Mouse (Mus musculus): ENCODE measurements around the gene Vmn1r39.
A peak's percentile ranks its signal among the peaks of the same experiment; 100 is the strongest.
"Not testable (repeated sequence)": the region's sequence is repeated elsewhere in the genome, so short reads cannot be mapped to it uniquely, and the experiment has no call there.

Gene Vmn1r39

GRCm38 (mm10) chr6:66810509-66810908 is at the start of gene Vmn1r39:
Gene Vmn1r39, minus strand, starts transcription at chr6:66810609.
- no peak for DNase-seq

GRCm38 (mm10) chr6:66859391-66859790 is 49.0 kb upstream of the Vmn1r39 start:
- no peak for DNase-seq

GRCm38 (mm10) chr6:66858356-66858755 is 47.9 kb upstream of the Vmn1r39 start:
- DNase-seq: no peak

GRCm38 (mm10) chr6:66856236-66856635 is 45.8 kb upstream of the Vmn1r39 start:
- no peak for DNase-seq

GRCm38 (mm10) chr6:66848936-66849335 is 38.5 kb upstream of the Vmn1r39 start:
- no peak for DNase-seq

GRCm38 (mm10) chr6:66840631-66841030 is 30.2 kb upstream of the Vmn1r39 start:
- peak; percentile 6 for DNase-seq

GRCm38 (mm10) chr6:66836932-66837331 is 26.5 kb upstream of the Vmn1r39 start:
- no peak for DNase-seq

GRCm38 (mm10) chr6:66806311-66806710 is 4.1 kb downstream of the Vmn1r39 start:
- no peak for DNase-seq

- DNase-seq: no peak
Measured at GRCm38 (mm10) chr6:66805713-66806112, 4.7 kb downstream of the Vmn1r39 start.

GRCm38 (mm10) chr6:66782527-66782926 is 27.9 kb downstream of the Vmn1r39 start, which contains the start of gene Vmn1r38:
Gene Vmn1r38, minus strand, starts transcription at chr6:66782627.
- not testable (repeated sequence) for DNase-seq

All from cerebellum, adult 8-10 months (tissue).